Mouse (Mus musculus): Measurements from ENCODE around the gene Diaph3. TPM values are rescaled to one million over a fixed set of nuclear protein-coding genes. Genes with fewer than 3 reads are reported as not detected.
"Not testable (repeated sequence)": the region's sequence is repeated elsewhere in the genome, so short reads cannot be mapped to it uniquely, and the experiment has no call there.

Gene Diaph3
- total RNA-seq, 2 experiments from 2014 or later = 6.8 to 7.6 TPM

GRCm38 (mm10) chr14:87084906-87085305, 56.1 kb downstream of the Diaph3 start:
- DNase-seq (ENCODE audit: low spot score in 2 of 2) = not testable (repeated sequence)

GRCm38 (mm10) chr14:87083911-87084310, 57.1 kb downstream of the Diaph3 start:
- DNase-seq (ENCODE audit: low spot score in 2 of 2) = no peak

- DNase-seq (ENCODE audit: low spot score in 2 of 2) = no peak
Measured at GRCm38 (mm10) chr14:87079725-87080124, 61.3 kb downstream of the Diaph3 start.

GRCm38 (mm10) chr14:87075021-87075531, 66.0 kb downstream of the Diaph3 start:
- DNase-seq (ENCODE audit: low spot score in 2 of 2) = no peak

GRCm38 (mm10) chr14:87064281-87064680, 76.8 kb downstream of the Diaph3 start:
- DNase-seq (ENCODE audit: low spot score in 2 of 2) = no peak

GRCm38 (mm10) chr14:87056169-87056568, 84.9 kb downstream of the Diaph3 start:
- DNase-seq (ENCODE audit: low spot score in 2 of 2) = no peak

- DNase-seq (ENCODE audit: low spot score in 2 of 2) = no peak
Measured at GRCm38 (mm10) chr14:87051187-87051586, 89.8 kb downstream of the Diaph3 start.

- DNase-seq (ENCODE audit: low spot score in 2 of 2) = no peak
Measured at GRCm38 (mm10) chr14:87044401-87044806, 96.6 kb downstream of the Diaph3 start.

GRCm38 (mm10) chr14:87020240-87020639, 120.8 kb downstream of the Diaph3 start:
- no peak for DNase-seq (ENCODE audit: low spot score in 2 of 2)

GRCm38 (mm10) chr14:87019687-87020086, 121.3 kb downstream of the Diaph3 start:
- DNase-seq (ENCODE audit: low spot score in 2 of 2) = no peak

GRCm38 (mm10) chr14:86997318-86997717, 143.7 kb downstream of the Diaph3 start:
- no peak for DNase-seq (ENCODE audit: low spot score in 2 of 2)

GRCm38 (mm10) chr14:86951169-86951568, 189.9 kb downstream of the Diaph3 start:
- DNase-seq (ENCODE audit: low spot score in 2 of 2) = no peak

GRCm38 (mm10) chr14:86937953-86938352, 203.1 kb downstream of the Diaph3 start:
- DNase-seq (ENCODE audit: low spot score in 2 of 2) = no peak

- DNase-seq (ENCODE audit: low spot score in 2 of 2) = no peak
Measured at GRCm38 (mm10) chr14:86936424-86936823, 204.6 kb downstream of the Diaph3 start.

- no peak for DNase-seq (ENCODE audit: low spot score in 2 of 2)
Measured at GRCm38 (mm10) chr14:86930763-86931162, 210.3 kb downstream of the Diaph3 start.

GRCm38 (mm10) chr14:86926827-86927226, 214.2 kb downstream of the Diaph3 start:
- DNase-seq (ENCODE audit: low spot score in 2 of 2) = no peak

GRCm38 (mm10) chr14:86898898-86899297, 242.1 kb downstream of the Diaph3 start:
- DNase-seq (ENCODE audit: low spot score in 2 of 2) = no peak

- no peak for DNase-seq (ENCODE audit: low spot score in 2 of 2)
Measured at GRCm38 (mm10) chr14:86889070-86889804, 251.8 kb downstream of the Diaph3 start.

- no peak for DNase-seq (ENCODE audit: low spot score in 2 of 2)
Measured at GRCm38 (mm10) chr14:86885417-86886098, 255.5 kb downstream of the Diaph3 start.

- peak; percentile 63 to 76 for DNase-seq (ENCODE audit: low spot score in 2 of 2)
Measured at GRCm38 (mm10) chr14:86869536-86869935, 271.5 kb downstream of the Diaph3 start.

- DNase-seq (ENCODE audit: low spot score in 2 of 2) = peak; percentile 15 to 32
Measured at GRCm38 (mm10) chr14:86867143-86867542, 273.9 kb downstream of the Diaph3 start.

- no peak for DNase-seq (ENCODE audit: low spot score in 2 of 2)
Measured at GRCm38 (mm10) chr14:86864053-86864452, 277.0 kb downstream of the Diaph3 start.
